Mouse (Mus musculus) small intestine, adult 10 weeks (tissue): ENCODE measurements around the gene Gm5416. TPM values are rescaled to one million over a fixed set of nuclear protein-coding genes. Genes with fewer than 3 reads are reported as not detected.

Source experiments
- polyA plus RNA-seq: library from polyadenylated mRNA; stranded (reverse); fragments of 350-450 nt; fragmentation: Illumina TruSeq; extraction: RNeasy Lipid Tissue Mini Kit (QIAGEN cat#74804); gene quantifications from one replicate; pipeline ENCODE4 v1.2.3, GENCODE M21; 2014; ENCODE audit warnings: low replicate concordance

Gene Gm5416
- polyA plus RNA-seq, result not detected

DNA sequence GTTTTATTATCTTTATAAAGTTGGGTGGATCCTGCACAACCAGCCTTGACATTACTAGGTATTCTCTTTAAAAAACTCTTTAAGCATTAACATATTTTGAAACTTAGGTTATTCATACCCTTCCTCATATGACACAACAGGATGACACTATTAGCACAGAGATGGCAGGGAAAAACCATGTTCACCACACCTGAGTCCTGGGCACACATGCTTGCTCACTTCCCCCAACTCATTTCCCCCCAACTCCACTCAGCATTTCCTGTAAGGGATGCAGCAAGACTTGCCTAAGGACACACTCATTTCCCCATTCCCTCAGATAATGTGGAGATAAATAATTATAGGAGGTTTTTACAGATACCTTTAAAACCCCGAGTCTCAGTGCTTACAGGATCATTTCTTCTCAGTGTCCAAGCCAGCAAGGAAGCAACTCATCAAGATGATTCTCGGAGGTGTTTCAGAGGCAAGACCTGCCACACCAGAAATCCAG, at the start of gene Gm5416:
Gm5416 (plus strand) TSS at position 437 of the 487 bp plus-strand sequence.

GRCm38 (mm10) chr16:36183912-36184311, 26.3 kb upstream of the Gm5416 start, which contains the start of gene Gm5483:
Gene Gm5483 (plus strand): TSS chr16:36184212.

DNA sequence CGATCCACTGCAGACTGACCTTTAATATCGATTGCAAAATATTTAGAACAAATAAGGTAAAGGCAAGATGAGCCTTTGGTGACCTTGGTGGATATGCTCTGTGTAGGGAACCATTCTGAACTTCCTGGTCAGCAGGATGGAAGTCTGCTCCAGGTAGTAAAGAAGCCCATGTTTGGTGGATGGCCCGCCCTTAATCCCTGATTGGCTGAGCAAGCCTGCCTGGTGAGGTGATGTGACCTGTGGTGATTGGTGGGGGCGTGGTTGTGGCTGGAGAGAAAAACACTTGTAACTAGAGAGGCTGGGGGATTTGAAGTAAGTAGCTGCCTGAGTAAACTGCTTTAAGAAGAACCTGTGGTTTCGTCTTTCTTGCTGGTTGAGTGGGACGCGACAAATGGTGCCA, 11.0 kb downstream of the Gm5416 start, which contains the start of gene 2010005H15Rik:
2010005H15Rik (plus strand) TSS at position 301 of the 400 bp plus-strand sequence.

Other genes starting within 250 kb of the Gm5416 start
- gene Kpna1, start 231.7 kb upstream of the Gm5416 start, polyA plus RNA-seq, result 86.5 TPM
- 6.1 TPM for gene Wdr5b, start 169.2 kb upstream of the Gm5416 start, polyA plus RNA-seq
- 65.7 TPM for gene Fam162a, start 138.8 kb upstream of the Gm5416 start, polyA plus RNA-seq
- gene Ccdc58, start 138.7 kb upstream of the Gm5416 start, polyA plus RNA-seq, result 234 TPM
- not detected for gene Csta1, start 79.2 kb upstream of the Gm5416 start, polyA plus RNA-seq
- not detected for gene Stfa2l1, start 53.6 kb upstream of the Gm5416 start, polyA plus RNA-seq
- gene Gm5483, start 26.2 kb upstream of the Gm5416 start, polyA plus RNA-seq, result not detected
- gene 2010005H15Rik, start 11.1 kb downstream of the Gm5416 start, polyA plus RNA-seq, result 4.5 TPM
- not detected for gene Stfa1, start 66.5 kb downstream of the Gm5416 start, polyA plus RNA-seq
- gene BC117090, start 123.9 kb downstream of the Gm5416 start, polyA plus RNA-seq, result not detected
- not detected for gene BC100530, start 157.3 kb downstream of the Gm5416 start, polyA plus RNA-seq
- gene Stfa2, start 198.1 kb downstream of the Gm5416 start, polyA plus RNA-seq, result not detected
- not detected for gene Stfa3, start 245.0 kb downstream of the Gm5416 start, polyA plus RNA-seq